In the genomic region with DNA sequence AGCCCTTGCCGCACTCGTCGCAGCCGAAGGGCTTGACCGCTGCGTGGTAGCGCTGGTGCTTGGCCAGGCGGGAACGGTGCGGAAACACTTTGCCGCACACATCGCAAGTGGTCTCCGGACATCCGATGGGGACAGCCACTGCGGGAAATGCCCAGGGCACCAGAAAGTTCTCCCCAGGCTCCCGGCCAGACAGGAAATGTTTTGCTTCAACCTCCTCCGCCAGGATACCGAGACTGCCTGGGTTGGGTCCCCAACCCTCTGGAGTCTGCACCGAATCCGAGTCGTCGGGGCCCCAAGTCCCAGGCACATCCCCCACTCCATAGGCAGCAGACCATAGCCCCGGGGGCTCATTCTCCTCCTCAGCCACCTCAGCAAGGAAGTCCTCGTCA, we compare ENCODE assay signal across 12 mouse cellular contexts. TPM values are rescaled to one million over a fixed set of nuclear protein-coding genes. Genes with fewer than 3 reads are reported as not detected.
DNase-seq lines count a peak whose midpoint lies in the region; ATAC-seq and TF ChIP-seq lines count a peak whose summit lies in the region.
"Had no signal": no experiment of that assay in that cellular context is flagged by ENCODE, and none has a peak within 500 bp of the region (broad histone marks: within the 10 kb centered on the region; RNA-seq: fewer than 3 reads in every experiment).

No protein-coding gene starts in this region.

- H3K4me1 ChIP-seq in hindbrain, embryonic 11.5 days (replicated peaks; ENCODE audit: control insufficient read depth, insufficient read depth, low read length) = peaks cover 15% of the 10 kb centered on the region
- H3K4me1 ChIP-seq in hindbrain, embryonic 16.5 days (ENCODE audit: control insufficient read depth, insufficient read depth, low read depth, low read length) = peaks cover 17% of the 10 kb centered on the region
- peaks cover 30% of the 10 kb centered on the region for H3K4me1 ChIP-seq in midbrain, embryonic 10.5 days
- H3K4me1 ChIP-seq in midbrain, postnatal 0 days (ENCODE audit: insufficient read depth, low read length) = no peaks in the 10 kb centered on the region
- peaks cover 22% of the 10 kb centered on the region for H3K4me1 ChIP-seq in limb, embryonic 13.5 days

- no peaks in the 10 kb centered on the region for H3K9me3 ChIP-seq in hindbrain, embryonic 11.5 days (ENCODE audit: control insufficient read depth, low read length)
- H3K9me3 ChIP-seq in hindbrain, embryonic 16.5 days (ENCODE audit: control insufficient read depth, low read length) = peaks cover 2% of the 10 kb centered on the region; the same call in 1 of the 2 replicates
- no peaks in the 10 kb centered on the region for H3K9me3 ChIP-seq in midbrain, embryonic 10.5 days (replicated peaks)
- no peaks in the 10 kb centered on the region for H3K9me3 ChIP-seq in midbrain, postnatal 0 days (ENCODE audit: low read length)
- no peaks in the 10 kb centered on the region for H3K9me3 ChIP-seq in limb, embryonic 13.5 days

- no peak overlapping the region for H3K4me3 ChIP-seq in hindbrain, embryonic 11.5 days (ENCODE audit: low read depth, low read length)
- H3K4me3 ChIP-seq in hindbrain, embryonic 16.5 days (ENCODE audit: low read length) = no peak overlapping the region
- H3K4me3 ChIP-seq in midbrain, embryonic 10.5 days = peak overlapping the region; percentile 50
- no peak overlapping the region for H3K4me3 ChIP-seq in midbrain, postnatal 0 days (ENCODE audit: low read depth, low read length)
- peak overlapping the region; percentile 47; the same call in 1 of the 2 replicates for H3K4me3 ChIP-seq in limb, embryonic 13.5 days

- no peak overlapping the region for H3K27ac ChIP-seq in hindbrain, embryonic 11.5 days (ENCODE audit: low read depth, low read length)
- H3K27ac ChIP-seq in hindbrain, embryonic 16.5 days (ENCODE audit: low read depth, low read length) = no peak overlapping the region
- H3K27ac ChIP-seq in midbrain, embryonic 10.5 days (replicated peaks) = no peak overlapping the region
- H3K27ac ChIP-seq in midbrain, postnatal 0 days (ENCODE audit: low read depth, low read length) = no peak overlapping the region
- H3K27ac ChIP-seq in limb, embryonic 13.5 days = no peak overlapping the region

- 0 out of 2 replicates have a peak, but pooled peaks have one; percentile 8 for ATAC-seq in hindbrain, embryonic 11.5 days (ENCODE audit: low FRiP score)
- no peak for ATAC-seq in hindbrain, embryonic 16.5 days
- ATAC-seq in midbrain, postnatal 0 days (ENCODE audit: low FRiP score) = no peak
- ATAC-seq in limb, embryonic 13.5 days (ENCODE audit: low FRiP score, low read depth) = no peak

- 9% methylated on average over 24 of the region's 24 CpGs for WGBS in hindbrain, embryonic 11.5 days
- WGBS in hindbrain, embryonic 16.5 days = 38% methylated on average over 24 of the region's 24 CpGs
- 6% methylated on average over 24 of the region's 24 CpGs for WGBS in midbrain, embryonic 10.5 days
- 46% methylated on average over 24 of the region's 24 CpGs for WGBS in midbrain, postnatal 0 days
- 20% methylated on average over 24 of the region's 24 CpGs for WGBS in limb, embryonic 13.5 days

- peaks cover 64% of the 10 kb centered on the region for H3K27me3 ChIP-seq in hindbrain, embryonic 11.5 days (ENCODE audit: control insufficient read depth, insufficient read depth, low read length)
- H3K27me3 ChIP-seq in hindbrain, embryonic 16.5 days (replicated peaks; ENCODE audit: control insufficient read depth, insufficient read depth, low read length) = peaks cover 28% of the 10 kb centered on the region
- H3K27me3 ChIP-seq in midbrain, embryonic 10.5 days (ENCODE audit: low read depth, poor library complexity, severe bottlenecking) = peaks cover 90% of the 10 kb centered on the region
- 0 out of 2 replicates have a peak, but pooled peaks cover 17% of the 10 kb centered on the region for H3K27me3 ChIP-seq in midbrain, postnatal 0 days (ENCODE audit: insufficient read depth, low read length)
- peaks cover 86% of the 10 kb centered on the region for H3K27me3 ChIP-seq in limb, embryonic 13.5 days

- no peak for TF ChIP-seq CTCF in midbrain, postnatal 0 days (IDR thresholded peaks at IDR 0.05)

- peak overlapping the region; percentile 7; the same call in 1 of the 2 replicates for H3K4me2 ChIP-seq in hindbrain, embryonic 11.5 days (replicated peaks; ENCODE audit: low read depth, low read length)
- H3K4me2 ChIP-seq in hindbrain, embryonic 16.5 days (ENCODE audit: low read length) = no peak overlapping the region
- H3K4me2 ChIP-seq in midbrain, postnatal 0 days (ENCODE audit: low read depth, low read length, poor library complexity, severe bottlenecking) = no peak overlapping the region
- no peak overlapping the region for H3K4me2 ChIP-seq in limb, embryonic 13.5 days (replicated peaks)

- peak; percentile 36 for DNase-seq in cerebellum, adult 9-10 months
- DNase-seq in cerebellum, adult 8-10 months = no peak
- no peak for DNase-seq in hindbrain, embryonic 11.5 days (ENCODE audit: low spot score)
- DNase-seq in midbrain, embryonic 10.5 days (ENCODE audit: low spot score) = no peak
- DNase-seq in midbrain, postnatal 0 days (ENCODE audit: low spot score) = no peak
- no peak for DNase-seq in spleen, adult 12 weeks (ENCODE audit: low spot score)
- DNase-seq: adrenal gland, adult 8-10 months; layer of hippocampus, adult 9-11 months had no signal

- H3K9ac ChIP-seq in hindbrain, embryonic 11.5 days (ENCODE audit: low read depth, low read length) = no peak overlapping the region
- no peak overlapping the region for H3K9ac ChIP-seq in hindbrain, embryonic 16.5 days (ENCODE audit: low read depth, low read length)
- no peak overlapping the region for H3K9ac ChIP-seq in midbrain, postnatal 0 days (replicated peaks; ENCODE audit: low read length, poor library complexity, severe bottlenecking)
- no peak overlapping the region for H3K9ac ChIP-seq in limb, embryonic 13.5 days

- H3K36me3 ChIP-seq in hindbrain, embryonic 11.5 days (ENCODE audit: control insufficient read depth, insufficient read depth, low read length) = 0 out of 2 replicates have a peak, but pooled peaks cover 5% of the 10 kb centered on the region
- peaks cover 40% of the 10 kb centered on the region for H3K36me3 ChIP-seq in hindbrain, embryonic 16.5 days (ENCODE audit: control insufficient read depth, insufficient read depth, low read length)
- peaks cover 82% of the 10 kb centered on the region for H3K36me3 ChIP-seq in midbrain, embryonic 10.5 days
- H3K36me3 ChIP-seq in midbrain, postnatal 0 days (ENCODE audit: insufficient read depth, low read length) = peaks cover 60% of the 10 kb centered on the region
- peaks cover 89% of the 10 kb centered on the region for H3K36me3 ChIP-seq in limb, embryonic 13.5 days

RNA-seq across cellular contexts. Expression of gene Zfp316, which starts 14.7 kb away (rescaled TPM):
- 3.4 and 3.6 TPM in 2 replicates for polyA plus RNA-seq in hindbrain, embryonic 11.5 days (2014; fragmentation: Nextera tagmentation; extraction: Ambion mirVana)
- polyA plus RNA-seq in hindbrain, embryonic 16.5 days (2015; fragmentation: Nextera tagmentation; extraction: Ambion mirVana) = 3.3 and 7.2 TPM in 2 replicates
- polyA plus RNA-seq in midbrain, embryonic 10.5 days (2016; fragmentation: Nextera tagmentation; extraction: Ambion mirVana) = 4.2 and 5.2 TPM in 2 replicates
- 32.1 and 36.0 TPM in 2 replicates for total RNA-seq in midbrain, postnatal 0 days (2014; rRNA removed)
- polyA plus RNA-seq in midbrain, postnatal 0 days (2015; fragmentation: Nextera tagmentation; extraction: Ambion mirVana) = 6.2 and 6.8 TPM in 2 replicates
- 4.3 and 4.4 TPM in 2 replicates for polyA plus RNA-seq in limb, embryonic 13.5 days (2015; fragmentation: Nextera tagmentation; extraction: Ambion mirVana)

RNA-seq across cellular contexts. Expression of gene Zfp12, which starts 20.2 kb away (rescaled TPM):
- 20.3 and 24.3 TPM in 2 replicates for polyA plus RNA-seq in hindbrain, embryonic 11.5 days (2014; fragmentation: Nextera tagmentation; extraction: Ambion mirVana)
- 16.4 and 20.5 TPM in 2 replicates for polyA plus RNA-seq in hindbrain, embryonic 16.5 days (2015; fragmentation: Nextera tagmentation; extraction: Ambion mirVana)
- polyA plus RNA-seq in midbrain, embryonic 10.5 days (2016; fragmentation: Nextera tagmentation; extraction: Ambion mirVana) = 20.8 and 21.3 TPM in 2 replicates
- 31.1 and 36.1 TPM in 2 replicates for total RNA-seq in midbrain, postnatal 0 days (2014; rRNA removed)
- 10.7 and 11.8 TPM in 2 replicates for polyA plus RNA-seq in midbrain, postnatal 0 days (2015; fragmentation: Nextera tagmentation; extraction: Ambion mirVana)
- polyA plus RNA-seq in limb, embryonic 13.5 days (2015; fragmentation: Nextera tagmentation; extraction: Ambion mirVana) = 20.3 and 21.5 TPM in 2 replicates

RNA-seq across cellular contexts. Expression of gene Spdye4a, which starts 28.4 kb away (rescaled TPM):
- polyA plus RNA-seq in hindbrain, embryonic 11.5 days (2014; fragmentation: Nextera tagmentation; extraction: Ambion mirVana) = not detected in 2 replicates
- not detected in 2 replicates for polyA plus RNA-seq in hindbrain, embryonic 16.5 days (2015; fragmentation: Nextera tagmentation; extraction: Ambion mirVana)
- polyA plus RNA-seq in midbrain, embryonic 10.5 days (2016; fragmentation: Nextera tagmentation; extraction: Ambion mirVana) = not detected in 2 replicates
- total RNA-seq in midbrain, postnatal 0 days (2014; rRNA removed) = not detected in 2 replicates
- polyA plus RNA-seq in midbrain, postnatal 0 days (2015; fragmentation: Nextera tagmentation; extraction: Ambion mirVana) = 0.09 TPM in 1 of 2 replicates, not detected in the other
- not detected in 2 replicates for polyA plus RNA-seq in limb, embryonic 13.5 days (2015; fragmentation: Nextera tagmentation; extraction: Ambion mirVana)
- total RNA-seq: adrenal gland, adult 8-10 months had no signal
- polyA plus RNA-seq: embryonic facial prominence, embryonic 11.5 days; liver, embryonic 11.5 days had no signal

RNA-seq across cellular contexts. Expression of gene Zfp853, which starts 38.3 kb away (rescaled TPM):
- not detected in 2 replicates for polyA plus RNA-seq in hindbrain, embryonic 11.5 days (2014; fragmentation: Nextera tagmentation; extraction: Ambion mirVana)
- polyA plus RNA-seq in hindbrain, embryonic 16.5 days (2015; fragmentation: Nextera tagmentation; extraction: Ambion mirVana) = 0.16 and 0.31 TPM in 2 replicates
- not detected in 2 replicates for polyA plus RNA-seq in midbrain, embryonic 10.5 days (2016; fragmentation: Nextera tagmentation; extraction: Ambion mirVana)
- total RNA-seq in midbrain, postnatal 0 days (2014; rRNA removed) = 27.5 and 31.3 TPM in 2 replicates
- 0.62 and 0.81 TPM in 2 replicates for polyA plus RNA-seq in midbrain, postnatal 0 days (2015; fragmentation: Nextera tagmentation; extraction: Ambion mirVana)
- polyA plus RNA-seq in limb, embryonic 13.5 days (2015; fragmentation: Nextera tagmentation; extraction: Ambion mirVana) = 0.28 and 0.33 TPM in 2 replicates
- polyA plus RNA-seq: embryonic facial prominence, embryonic 11.5 days; liver, embryonic 11.5 days had no signal

Comparison
In these comparisons a context has a peak if more than half of its experiments do, and no peak if none do; other contexts are left out.
1. H3K4me3 ChIP-seq: peak in midbrain, embryonic 10.5 days (single experiment) and limb, embryonic 13.5 days (single experiment); none in hindbrain, embryonic 11.5 days (single experiment), hindbrain, embryonic 16.5 days (single experiment) and midbrain, postnatal 0 days (single experiment).